Mouse (Mus musculus): ENCODE measurements at regions not wholly inside any gene's neighbourhood (a gene's known extent, or its start where the extent isn't known, plus 50 kb on each side); places are given as distances from the start of the nearest gene placed in this dataset.

DNA sequence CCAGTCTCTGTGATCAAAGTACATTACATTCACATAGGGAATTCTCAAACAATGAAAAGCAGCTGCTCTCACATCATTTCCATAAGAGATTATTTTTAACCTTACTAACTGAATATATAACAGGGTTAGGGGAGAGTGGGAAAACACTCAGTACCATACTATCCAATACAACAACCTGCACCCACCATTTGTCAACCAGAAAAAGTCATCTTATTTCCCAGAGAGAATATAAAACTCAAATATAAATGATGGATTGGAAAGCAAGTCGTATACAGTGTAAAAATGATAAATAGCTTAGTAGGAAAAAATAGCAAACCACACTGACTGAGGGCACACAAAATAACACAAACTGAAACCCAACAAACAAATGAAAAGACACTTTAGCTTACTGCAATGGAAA is 169.4 kb upstream of the Adamts3 start:
- H3K36me3 ChIP-seq (ENCODE audit: control insufficient read depth, insufficient read depth, low read length, poor library complexity, severe bottlenecking) = no peaks in the 10 kb centered on the region
- H3K4me3 ChIP-seq (ENCODE audit: insufficient read depth in 1 of 2, low read depth in 1 of 2, low read length in 2 of 2, poor library complexity in 1 of 2, severe bottlenecking in 1 of 2) = no peak overlapping the region
- no peak for DNase-seq (ENCODE audit: low read depth, low spot score)
- in situ Hi-C loops (cut with MboI; ENCODE audit: low sequenced_read_pairs in 2 of 2, unreplicated experiment in 2 of 2) = no loop called here
- H3K4me1 ChIP-seq (ENCODE audit: control insufficient read depth in 2 of 2, insufficient read depth in 2 of 2, low read length in 2 of 2, poor library complexity in 1 of 2) = no peaks in the 10 kb centered on the region
- H3K9me3 ChIP-seq (ENCODE audit: control insufficient read depth, insufficient read depth, low read depth, low read length) = no peaks in the 10 kb centered on the region
- TF ChIP-seq CHD2 (IDR thresholded peaks at IDR 0.05; ENCODE audit: low read depth, low read length) (no peak), ZNF384 (IDR thresholded peaks at IDR 0.05; ENCODE audit: low read depth, low read length) (no peak), ZC3H11A (IDR thresholded peaks at IDR 0.05; ENCODE audit: borderline replicate concordance, low read depth, low read length) (no peak), HCFC1 (IDR thresholded peaks at IDR 0.05; ENCODE audit: borderline replicate concordance, insufficient read depth, low read length) (no peak), MAFK (IDR thresholded peaks at IDR 0.05; ENCODE audit: insufficient read depth, low read depth, low read length) (no peak)
- no peak overlapping the region for H3K9ac ChIP-seq (ENCODE audit: insufficient read depth, low read depth, low read length, poor library complexity, severe bottlenecking)
- no peak overlapping the region for H3K27ac ChIP-seq (ENCODE audit: insufficient read depth, low read depth, low read length, poor library complexity, severe bottlenecking)

DNA sequence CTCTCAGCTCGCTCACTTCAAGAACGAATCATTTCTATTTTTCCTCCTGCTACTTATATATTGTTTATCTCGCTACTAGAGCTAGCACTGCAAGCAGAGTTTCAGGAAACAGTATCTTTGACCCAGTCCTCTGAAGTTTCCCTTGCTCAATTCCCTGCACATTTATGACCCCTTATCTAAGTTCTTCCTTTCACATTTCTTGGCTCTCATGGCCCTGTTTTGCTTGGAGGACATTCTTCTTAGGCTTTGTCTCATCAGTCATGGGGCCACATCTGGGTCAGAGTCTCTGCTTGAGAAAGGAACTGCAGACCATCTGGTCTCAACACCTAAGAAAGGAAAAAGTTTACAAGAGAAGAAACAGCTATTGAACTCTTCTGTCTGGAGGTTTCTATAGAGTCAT is 166.7 kb upstream of the Adamts3 start:
- in situ Hi-C loops (cut with MboI; ENCODE audit: low sequenced_read_pairs in 2 of 2, unreplicated experiment in 2 of 2) = no loop called here
- no peaks in the 10 kb centered on the region for H3K4me1 ChIP-seq (ENCODE audit: control insufficient read depth in 2 of 2, insufficient read depth in 2 of 2, low read length in 2 of 2, poor library complexity in 1 of 2)
- DNase-seq (ENCODE audit: low read depth, low spot score) = no peak
- no peak overlapping the region for H3K4me3 ChIP-seq (ENCODE audit: insufficient read depth in 1 of 2, low read depth in 1 of 2, low read length in 2 of 2, poor library complexity in 1 of 2, severe bottlenecking in 1 of 2)
- no peak overlapping the region for H3K27ac ChIP-seq (ENCODE audit: insufficient read depth, low read depth, low read length, poor library complexity, severe bottlenecking)
- H3K9ac ChIP-seq (ENCODE audit: insufficient read depth, low read depth, low read length, poor library complexity, severe bottlenecking) = no peak overlapping the region
- TF ChIP-seq MAFK (IDR thresholded peaks at IDR 0.05; ENCODE audit: insufficient read depth, low read depth, low read length) = no peak
- TF ChIP-seq HCFC1 (IDR thresholded peaks at IDR 0.05; ENCODE audit: borderline replicate concordance, insufficient read depth, low read length) = no peak
- TF ChIP-seq ZC3H11A (IDR thresholded peaks at IDR 0.05; ENCODE audit: borderline replicate concordance, low read depth, low read length) = no peak
- no peak for TF ChIP-seq ZNF384 (IDR thresholded peaks at IDR 0.05; ENCODE audit: low read depth, low read length)
- no peak for TF ChIP-seq CHD2 (IDR thresholded peaks at IDR 0.05; ENCODE audit: low read depth, low read length)
- no peaks in the 10 kb centered on the region for H3K9me3 ChIP-seq (ENCODE audit: control insufficient read depth, insufficient read depth, low read depth, low read length)
- H3K36me3 ChIP-seq (ENCODE audit: control insufficient read depth, insufficient read depth, low read length, poor library complexity, severe bottlenecking) = no peaks in the 10 kb centered on the region

DNA sequence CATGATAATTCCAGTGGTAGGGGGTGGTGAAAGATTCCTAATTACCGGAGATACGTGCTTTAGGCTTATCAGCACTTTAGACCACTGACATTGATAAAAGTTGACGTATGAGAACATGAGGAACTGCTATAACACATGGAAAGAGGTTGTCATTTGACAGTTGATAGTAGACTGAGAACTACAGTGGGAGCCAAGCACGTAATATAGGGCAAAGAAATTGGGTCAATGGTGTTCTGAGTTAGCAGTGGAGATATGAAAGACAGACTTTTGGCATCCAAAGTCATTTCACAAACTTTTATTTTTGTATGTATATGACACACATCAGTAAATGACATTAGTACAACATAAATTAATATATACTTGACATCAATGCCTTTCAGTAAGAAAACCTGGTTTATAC is 159.6 kb upstream of the Adamts3 start:
- TF ChIP-seq HCFC1 (IDR thresholded peaks at IDR 0.05; ENCODE audit: borderline replicate concordance, insufficient read depth, low read length) (no peak), ZNF384 (IDR thresholded peaks at IDR 0.05; ENCODE audit: low read depth, low read length) (no peak), CHD2 (IDR thresholded peaks at IDR 0.05; ENCODE audit: low read depth, low read length) (no peak)
- H3K9me3 ChIP-seq (ENCODE audit: control insufficient read depth, insufficient read depth, low read depth, low read length) = no peaks in the 10 kb centered on the region
- H3K4me1 ChIP-seq (ENCODE audit: control insufficient read depth in 2 of 2, insufficient read depth in 2 of 2, low read length in 2 of 2, poor library complexity in 1 of 2) = no peaks in the 10 kb centered on the region
- no peak overlapping the region for H3K27ac ChIP-seq (ENCODE audit: insufficient read depth, low read depth, low read length, poor library complexity, severe bottlenecking)
- DNase-seq (ENCODE audit: low read depth, low spot score) = no peak
- in situ Hi-C loops (cut with MboI; ENCODE audit: low sequenced_read_pairs in 2 of 2, unreplicated experiment in 2 of 2) = no loop called here
- H3K9ac ChIP-seq (ENCODE audit: insufficient read depth, low read depth, low read length, poor library complexity, severe bottlenecking) = no peak overlapping the region
- no peaks in the 10 kb centered on the region for H3K36me3 ChIP-seq (ENCODE audit: control insufficient read depth, insufficient read depth, low read length, poor library complexity, severe bottlenecking)
- no peak overlapping the region for H3K4me3 ChIP-seq (ENCODE audit: insufficient read depth in 1 of 2, low read depth in 1 of 2, low read length in 2 of 2, poor library complexity in 1 of 2, severe bottlenecking in 1 of 2)

DNA sequence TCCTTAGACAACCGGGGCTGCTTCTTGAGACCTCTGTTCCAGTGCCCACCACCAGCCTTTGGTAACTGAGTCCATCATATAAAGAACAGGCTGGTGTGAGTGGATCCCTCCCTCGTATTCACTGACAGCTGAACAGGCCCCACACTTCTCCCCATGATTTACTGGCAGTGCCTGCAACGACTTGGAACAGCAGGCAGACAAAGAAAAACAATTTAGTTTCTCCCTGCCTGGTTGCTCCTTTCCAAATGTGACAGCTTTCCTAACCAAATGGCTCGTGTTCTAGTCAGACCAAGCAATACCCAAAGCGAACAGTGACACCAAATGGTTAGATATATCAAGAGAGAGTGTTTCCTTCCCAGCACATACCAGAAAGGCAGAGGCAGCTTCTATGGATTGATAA is 150.0 kb upstream of the Adamts3 start:
- H3K27ac ChIP-seq (ENCODE audit: insufficient read depth, low read depth, low read length, poor library complexity, severe bottlenecking) = no peak overlapping the region
- no peaks in the 10 kb centered on the region for H3K9me3 ChIP-seq (ENCODE audit: control insufficient read depth, insufficient read depth, low read depth, low read length)
- no peaks in the 10 kb centered on the region for H3K4me1 ChIP-seq (ENCODE audit: control insufficient read depth in 2 of 2, insufficient read depth in 2 of 2, low read length in 2 of 2, poor library complexity in 1 of 2)
- H3K4me3 ChIP-seq (ENCODE audit: insufficient read depth in 1 of 2, low read depth in 1 of 2, low read length in 2 of 2, poor library complexity in 1 of 2, severe bottlenecking in 1 of 2) = no peak overlapping the region
- no peak overlapping the region for H3K9ac ChIP-seq (ENCODE audit: insufficient read depth, low read depth, low read length, poor library complexity, severe bottlenecking)
- H3K36me3 ChIP-seq (ENCODE audit: control insufficient read depth, insufficient read depth, low read length, poor library complexity, severe bottlenecking) = no peaks in the 10 kb centered on the region
- DNase-seq (ENCODE audit: low read depth, low spot score) = no peak
- TF ChIP-seq ZNF384 (IDR thresholded peaks at IDR 0.05; ENCODE audit: low read depth, low read length) (no peak), CHD2 (IDR thresholded peaks at IDR 0.05; ENCODE audit: low read depth, low read length) (no peak), HCFC1 (IDR thresholded peaks at IDR 0.05; ENCODE audit: borderline replicate concordance, insufficient read depth, low read length) (no peak), MAFK (IDR thresholded peaks at IDR 0.05; ENCODE audit: insufficient read depth, low read depth, low read length) (no peak), ZC3H11A (IDR thresholded peaks at IDR 0.05; ENCODE audit: borderline replicate concordance, low read depth, low read length) (no peak)
- in situ Hi-C loops (cut with MboI; ENCODE audit: low sequenced_read_pairs in 2 of 2, unreplicated experiment in 2 of 2) = no loop called here

DNA sequence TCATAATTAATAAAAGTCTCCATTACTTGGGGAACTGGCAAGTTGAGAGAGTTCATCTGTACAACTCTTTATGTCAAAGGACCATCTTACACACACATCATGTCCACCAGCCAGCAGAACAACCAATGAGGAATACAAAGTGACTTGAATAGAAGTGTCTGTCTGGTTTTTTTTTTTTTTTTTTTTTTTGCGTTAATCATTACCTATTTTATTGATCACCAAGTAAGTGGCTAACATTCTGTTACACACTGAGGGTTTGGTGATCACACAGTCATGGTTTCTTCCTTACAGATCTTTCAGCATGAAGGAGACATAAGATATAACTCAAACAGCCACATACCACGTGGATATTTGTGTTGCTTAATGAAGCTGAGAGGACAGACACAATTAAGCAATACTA is 147.6 kb upstream of the Adamts3 start:
- in situ Hi-C loops (cut with MboI; ENCODE audit: low sequenced_read_pairs in 2 of 2, unreplicated experiment in 2 of 2) = no loop called here
- no peak overlapping the region for H3K9ac ChIP-seq (ENCODE audit: insufficient read depth, low read depth, low read length, poor library complexity, severe bottlenecking)
- no peak overlapping the region for H3K4me3 ChIP-seq (ENCODE audit: insufficient read depth in 1 of 2, low read depth in 1 of 2, low read length in 2 of 2, poor library complexity in 1 of 2, severe bottlenecking in 1 of 2)
- H3K36me3 ChIP-seq (ENCODE audit: control insufficient read depth, insufficient read depth, low read length, poor library complexity, severe bottlenecking) = no peaks in the 10 kb centered on the region
- TF ChIP-seq ZC3H11A (IDR thresholded peaks at IDR 0.05; ENCODE audit: borderline replicate concordance, low read depth, low read length) (no peak), CHD2 (IDR thresholded peaks at IDR 0.05; ENCODE audit: low read depth, low read length) (no peak), HCFC1 (IDR thresholded peaks at IDR 0.05; ENCODE audit: borderline replicate concordance, insufficient read depth, low read length) (no peak), MAFK (IDR thresholded peaks at IDR 0.05; ENCODE audit: insufficient read depth, low read depth, low read length) (no peak), ZNF384 (IDR thresholded peaks at IDR 0.05; ENCODE audit: low read depth, low read length) (no peak)
- H3K9me3 ChIP-seq (ENCODE audit: control insufficient read depth, insufficient read depth, low read depth, low read length) = no peaks in the 10 kb centered on the region
- no peaks in the 10 kb centered on the region for H3K4me1 ChIP-seq (ENCODE audit: control insufficient read depth in 2 of 2, insufficient read depth in 2 of 2, low read length in 2 of 2, poor library complexity in 1 of 2)
- H3K27ac ChIP-seq (ENCODE audit: insufficient read depth, low read depth, low read length, poor library complexity, severe bottlenecking) = no peak overlapping the region
- DNase-seq (ENCODE audit: low read depth, low spot score) = no peak
